Mouse (Mus musculus): ENCODE measurements around the gene Fv1. TPM values are rescaled to one million over a fixed set of nuclear protein-coding genes. Genes with fewer than 3 reads are reported as not detected.

Gene Fv1
- polyA plus RNA-seq, 1 experiment from 2014 or later: 15.5 TPM

DNA sequence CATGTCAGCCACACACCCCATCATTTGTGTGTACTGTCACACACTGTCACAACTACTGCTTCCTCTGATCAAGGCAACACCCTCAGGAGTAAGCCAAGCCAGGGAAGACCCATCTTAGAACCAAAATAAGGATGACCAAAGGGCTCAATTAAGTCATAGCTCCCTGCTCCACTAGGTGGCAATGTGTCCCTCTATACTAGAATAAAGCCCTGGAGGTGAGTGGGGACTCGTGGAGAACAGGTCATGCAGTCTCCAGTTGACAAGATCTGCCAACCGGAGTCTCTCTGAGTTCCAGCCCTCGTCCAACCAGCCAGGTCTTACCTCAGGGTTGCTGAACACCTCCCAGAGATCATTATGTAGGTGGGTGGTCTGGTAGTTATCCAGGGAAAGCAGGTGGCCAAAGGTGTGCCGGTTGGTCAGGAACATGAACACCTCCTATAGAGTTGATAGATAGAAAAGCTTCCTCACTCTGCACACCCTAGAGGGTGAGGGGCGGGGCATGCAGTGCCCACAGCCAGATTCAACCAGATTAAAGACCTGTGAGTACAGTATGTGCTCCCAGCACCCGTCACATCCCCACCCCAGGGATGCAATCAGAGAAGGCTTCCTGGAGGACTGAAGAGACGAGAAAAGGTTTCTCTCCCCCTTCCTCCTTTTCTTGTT, 49.8 kb downstream of the Fv1 start:
- peaks cover 62% of the 10 kb centered on the region for H3K36me3 ChIP-seq (replicated peaks)
- peak; percentile 36 for DNase-seq (ENCODE audit: low spot score)
- H3K27ac ChIP-seq (replicated peaks): no peak overlapping the region
- 62% methylated on average over 7 of the region's 7 CpGs for WGBS
- no peaks in the 10 kb centered on the region for H3K9me3 ChIP-seq
- H3K4me1 ChIP-seq: peaks cover 6% of the 10 kb centered on the region; the same call in 1 of the 2 replicates
- H3K27me3 ChIP-seq (replicated peaks; ENCODE audit: low read depth, poor library complexity, severe bottlenecking): no peaks in the 10 kb centered on the region
- no peak overlapping the region for H3K4me3 ChIP-seq

Other genes with a start within 250 kb of the Fv1 start
- 3.1 and 3.2 TPM in 2 replicates for gene Zfp979, start 226.5 kb upstream of the Fv1 start, polyA plus RNA-seq (2016; fragmentation: Nextera tagmentation; extraction: Ambion mirVana)
- not detected in 2 replicates for gene Zfp534, start 166.4 kb upstream of the Fv1 start, polyA plus RNA-seq (2016; fragmentation: Nextera tagmentation; extraction: Ambion mirVana)
- gene Zfp984, start 59.2 kb upstream of the Fv1 start, polyA plus RNA-seq (2016; fragmentation: Nextera tagmentation; extraction: Ambion mirVana): 6.3 and 7.7 TPM in 2 replicates
- 4.2 and 5.8 TPM in 2 replicates for gene Zfp933, start 20.6 kb upstream of the Fv1 start, polyA plus RNA-seq (2016; fragmentation: Nextera tagmentation; extraction: Ambion mirVana)
- 64.2 and 66.1 TPM in 2 replicates for gene Miip, start 163 bp upstream of the Fv1 start, polyA plus RNA-seq (2016; fragmentation: Nextera tagmentation; extraction: Ambion mirVana)
- 38.2 and 38.6 TPM in 2 replicates for gene Mfn2, start 35.7 kb downstream of the Fv1 start, polyA plus RNA-seq (2016; fragmentation: Nextera tagmentation; extraction: Ambion mirVana)
- gene Plod1, start 67.8 kb downstream of the Fv1 start, polyA plus RNA-seq (2016; fragmentation: Nextera tagmentation; extraction: Ambion mirVana): 30.9 and 31.0 TPM in 2 replicates
- 10.6 and 12.2 TPM in 2 replicates for gene 2510039O18Rik, start 71.9 kb downstream of the Fv1 start, polyA plus RNA-seq (2016; fragmentation: Nextera tagmentation; extraction: Ambion mirVana)
- gene Nppb, start 116.8 kb downstream of the Fv1 start, polyA plus RNA-seq (2016; fragmentation: Nextera tagmentation; extraction: Ambion mirVana): 0.20 TPM in 1 of 2 replicates, not detected in the other
- 0.20 TPM in 1 of 2 replicates, not detected in the other for gene Nppa, start 131.7 kb downstream of the Fv1 start, polyA plus RNA-seq (2016; fragmentation: Nextera tagmentation; extraction: Ambion mirVana)
- 10.3 and 12.0 TPM in 2 replicates for gene Clcn6, start 169.8 kb downstream of the Fv1 start, polyA plus RNA-seq (2016; fragmentation: Nextera tagmentation; extraction: Ambion mirVana)
- 25.2 and 25.4 TPM in 2 replicates for gene Mthfr, start 170.1 kb downstream of the Fv1 start, polyA plus RNA-seq (2016; fragmentation: Nextera tagmentation; extraction: Ambion mirVana)
- gene Agtrap, start 219.1 kb downstream of the Fv1 start, polyA plus RNA-seq (2016; fragmentation: Nextera tagmentation; extraction: Ambion mirVana): 13.2 and 14.8 TPM in 2 replicates